Mouse (Mus musculus): ENCODE data around the gene Got2.
"Not testable (repeated sequence)": the region's sequence is repeated elsewhere in the genome, so short reads cannot be mapped to it uniquely, and the experiment has no call there.

Got2 gene

DNA sequence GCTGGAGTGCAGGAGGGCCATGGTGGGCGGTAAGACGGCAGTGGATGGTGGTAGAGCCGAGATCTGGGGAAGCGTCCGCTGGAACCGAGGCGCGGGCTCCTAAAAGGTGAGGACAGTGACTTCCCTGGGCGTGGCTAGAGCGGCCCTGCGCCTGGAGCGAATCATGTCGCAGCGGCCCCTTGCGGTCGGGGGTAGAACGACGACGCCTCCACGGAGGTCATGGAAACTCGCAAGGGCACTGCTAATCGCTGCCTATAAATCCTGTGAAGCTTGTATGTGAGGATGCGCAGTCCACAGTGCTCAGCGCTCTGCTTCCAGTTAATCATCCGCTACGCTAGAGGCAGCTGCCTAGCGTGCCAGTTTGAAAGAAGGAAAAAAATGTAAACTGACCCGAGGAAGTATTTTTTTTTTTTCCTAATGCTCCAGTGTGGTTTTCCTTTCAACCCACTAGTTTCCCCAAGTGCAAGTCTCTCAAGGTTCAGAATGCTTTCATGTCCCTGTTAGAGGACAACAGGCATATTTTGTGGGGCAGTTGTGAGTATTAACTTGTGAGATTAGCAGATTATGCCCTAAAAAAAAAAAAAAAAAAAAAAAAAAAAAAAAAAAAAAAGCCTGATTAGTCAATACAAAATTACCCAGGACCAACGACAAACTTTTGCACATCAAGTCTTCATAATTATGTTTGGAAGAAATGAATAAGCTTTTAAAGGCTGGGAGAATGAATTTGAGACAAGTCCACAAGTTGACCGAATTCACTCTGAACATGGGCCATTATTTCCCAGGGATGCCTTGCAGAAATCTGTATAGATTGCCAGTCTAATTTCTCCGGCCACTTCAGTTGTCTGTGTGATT is at the start of gene Got2:
Got2 (minus strand) TSS at position 263 of the 852 bp plus-strand sequence.
- peak; percentile 91 for DNase-seq

DNA sequence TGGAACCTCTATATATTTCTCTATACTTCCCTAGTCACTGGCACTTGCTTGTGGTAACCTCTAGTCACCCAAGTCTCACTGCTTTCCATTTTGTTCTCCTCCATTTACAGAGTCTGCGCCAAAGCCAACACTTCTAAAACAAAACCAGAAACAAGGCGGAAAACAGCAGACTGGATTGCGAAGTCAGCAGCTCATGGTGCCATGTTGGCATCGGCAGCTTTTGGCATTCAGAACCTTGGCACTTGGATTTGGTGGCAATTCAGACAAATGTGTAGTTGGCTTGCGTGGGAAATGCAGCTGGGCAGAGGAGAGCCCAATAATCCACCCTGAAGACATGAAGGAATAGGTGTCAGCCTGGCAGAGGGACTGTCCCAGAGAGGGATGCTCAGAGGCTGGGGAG is 44.5 kb upstream of the Got2 start:
- no peak for DNase-seq

DNA sequence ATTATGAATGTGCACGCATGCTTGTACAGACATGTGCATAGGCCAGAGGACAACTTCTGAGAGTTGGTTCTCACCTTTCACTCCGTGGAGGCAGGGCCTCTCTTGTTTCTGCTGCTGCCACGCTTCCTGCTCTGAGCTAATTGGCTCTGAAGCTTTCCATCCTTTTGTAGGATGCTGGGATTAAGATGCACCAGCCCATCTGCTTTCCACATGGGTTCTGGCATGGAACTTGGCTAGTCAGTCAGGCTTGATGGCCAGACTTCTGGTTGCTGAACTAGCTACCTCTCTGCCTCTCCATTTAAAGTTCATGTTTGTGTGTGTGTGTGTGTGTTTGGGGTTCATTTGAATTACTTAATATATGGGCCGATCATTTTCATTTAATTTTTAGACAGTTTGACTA is 41.5 kb upstream of the Got2 start:
- no peak for DNase-seq

DNA sequence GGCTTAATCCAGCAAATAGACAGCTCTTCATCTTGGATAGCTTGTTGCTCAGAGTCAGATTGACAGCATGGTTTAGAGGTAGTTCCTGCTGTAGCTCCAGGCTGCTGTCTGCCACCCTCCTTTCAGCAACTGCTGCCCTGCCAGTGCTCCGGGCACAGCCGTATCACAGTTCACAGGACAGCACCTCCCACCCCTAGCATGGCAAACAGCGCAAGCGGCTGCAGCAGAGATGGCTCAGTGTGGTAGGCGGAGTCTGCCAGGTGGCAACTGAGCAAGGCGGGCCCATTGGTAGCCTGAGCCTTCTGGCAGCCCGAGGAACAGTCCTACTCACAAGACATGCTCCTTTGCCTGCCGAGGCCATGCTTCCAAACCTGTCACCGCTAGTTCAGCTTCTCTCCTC is 27.8 kb upstream of the Got2 start:
- peak; percentile 15 for DNase-seq

DNA sequence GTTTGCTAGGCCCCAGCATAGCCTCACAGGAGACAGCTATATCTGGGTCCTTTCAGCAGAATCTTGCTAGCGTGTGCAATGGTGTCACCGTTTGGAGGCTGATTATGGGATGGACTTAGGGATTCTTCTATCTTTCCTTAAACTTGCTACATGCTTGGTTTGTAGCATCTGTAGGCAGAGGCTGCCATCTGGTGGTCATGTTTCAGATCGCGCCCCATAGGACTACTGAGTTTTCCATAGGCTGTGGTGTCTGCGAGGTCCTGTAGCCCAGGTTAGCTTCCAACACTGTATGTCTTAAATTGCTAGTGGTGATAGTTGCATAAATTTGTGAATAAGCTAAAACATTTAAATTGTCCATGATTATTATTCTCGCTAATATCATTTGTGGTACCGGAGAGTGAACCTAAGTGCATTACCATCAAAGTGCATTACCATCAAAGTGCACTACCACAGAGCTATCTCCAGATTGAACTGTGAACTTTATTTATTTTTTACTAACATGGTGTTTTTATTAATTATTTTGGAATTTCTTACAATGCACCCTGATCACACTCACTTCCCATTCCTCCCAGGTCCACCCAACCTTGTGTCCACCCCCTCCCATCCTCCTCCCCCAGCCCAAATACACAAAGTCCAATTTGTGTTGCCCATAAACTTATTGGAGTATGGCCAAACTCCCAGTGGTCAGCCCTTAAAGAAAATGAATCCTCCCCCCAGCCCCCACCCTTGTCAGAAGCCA is 26.7 kb upstream of the Got2 start:
- DNase-seq = peak; percentile 62

DNA sequence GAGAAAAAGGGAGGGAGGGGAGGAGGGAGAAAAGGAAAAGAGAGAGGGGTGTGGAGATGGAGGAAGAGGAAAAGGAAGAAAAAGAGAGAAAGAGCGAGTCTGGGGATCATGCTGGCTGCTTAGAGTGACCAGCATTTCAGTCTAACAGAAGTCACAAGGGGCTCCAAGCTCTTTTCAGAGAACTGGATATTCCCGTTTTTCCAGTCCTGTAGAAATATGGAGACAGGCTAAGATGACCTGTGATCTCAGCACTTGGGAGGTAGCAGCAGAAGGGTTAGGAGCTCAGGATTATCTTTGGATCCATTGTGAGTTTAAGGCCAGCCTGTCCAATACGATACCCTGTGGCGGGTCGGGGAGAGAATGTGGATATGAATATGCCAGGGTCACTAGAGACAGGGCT is 22.9 kb upstream of the Got2 start:
- no peak for DNase-seq

DNA sequence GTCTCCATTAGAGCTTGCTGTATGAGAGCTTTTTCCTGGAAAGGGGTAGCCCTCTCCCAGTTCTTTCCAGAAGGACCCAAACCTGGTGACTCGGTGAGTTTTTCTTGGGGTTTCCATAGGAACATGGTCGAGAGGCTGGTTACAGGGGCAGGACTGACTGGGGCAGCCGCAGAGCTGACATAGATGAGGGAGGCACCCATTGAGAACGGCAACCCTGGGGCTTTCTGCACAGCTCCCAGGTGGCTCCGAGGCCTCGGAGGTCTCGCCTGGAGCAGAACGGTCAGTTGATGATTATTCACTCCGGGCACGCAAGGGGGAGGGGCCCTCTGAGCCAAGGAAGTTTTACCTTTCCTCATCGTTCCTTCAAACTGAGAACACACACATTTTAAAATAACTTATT is 19.5 kb upstream of the Got2 start:
- no peak for DNase-seq

DNA sequence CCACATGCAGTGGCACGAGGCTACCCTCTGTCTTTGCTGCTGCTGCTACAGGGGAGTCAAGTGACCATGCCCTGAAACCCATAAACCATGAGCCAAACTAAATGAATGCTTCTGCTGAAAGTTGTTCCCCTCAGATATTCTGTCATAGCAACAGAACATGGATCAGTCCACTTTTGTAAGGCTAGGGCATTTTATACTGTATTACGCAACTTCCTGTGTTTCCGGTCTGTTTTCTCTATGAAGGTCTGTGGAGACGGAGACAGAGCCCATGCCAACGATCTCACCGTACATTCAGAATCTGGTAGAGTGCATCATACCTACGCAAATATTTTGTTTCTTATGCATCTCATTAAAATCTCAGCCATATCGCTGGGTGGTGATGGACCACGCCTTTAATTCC is 18.4 kb upstream of the Got2 start:
- no peak for DNase-seq

DNA sequence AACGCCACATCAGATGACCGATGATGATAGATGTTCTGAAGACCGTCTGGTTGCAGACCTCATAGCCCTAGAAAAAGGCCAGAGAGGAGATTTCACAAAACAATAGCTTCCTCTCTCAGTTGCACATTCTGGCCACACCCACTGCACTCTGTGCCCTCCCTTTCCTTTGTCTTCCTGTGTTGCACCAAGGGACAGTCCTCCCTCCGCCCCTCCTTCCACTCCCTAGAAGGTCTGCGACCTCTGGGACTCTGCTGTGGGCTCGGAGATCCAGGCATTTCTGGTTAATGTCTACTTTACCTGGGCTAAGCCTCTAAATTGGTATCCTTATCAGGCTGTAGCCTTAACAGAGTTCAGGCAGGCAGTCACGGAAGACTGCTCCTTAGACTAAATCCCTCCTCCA is 13.5 kb upstream of the Got2 start:
- no peak for DNase-seq

DNA sequence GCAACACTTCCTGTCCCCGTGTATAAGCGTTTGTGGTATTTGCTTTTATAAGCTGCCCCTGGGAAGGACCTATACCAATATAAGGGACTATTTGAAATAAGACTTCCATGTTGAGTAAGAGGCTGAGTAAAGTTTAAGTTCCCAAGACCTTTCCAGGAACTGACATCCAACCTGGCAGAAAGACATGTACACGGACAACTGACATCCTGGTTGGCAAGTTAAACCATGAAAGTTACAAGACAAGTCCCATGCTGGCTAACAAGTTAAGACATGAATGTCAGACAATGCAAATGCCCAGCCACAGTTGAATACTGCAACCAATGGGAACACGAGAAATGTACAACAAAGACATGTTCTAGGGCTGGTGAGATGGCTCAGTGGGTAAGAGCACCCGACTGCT is 5.4 kb upstream of the Got2 start:
- DNase-seq = no peak

DNA sequence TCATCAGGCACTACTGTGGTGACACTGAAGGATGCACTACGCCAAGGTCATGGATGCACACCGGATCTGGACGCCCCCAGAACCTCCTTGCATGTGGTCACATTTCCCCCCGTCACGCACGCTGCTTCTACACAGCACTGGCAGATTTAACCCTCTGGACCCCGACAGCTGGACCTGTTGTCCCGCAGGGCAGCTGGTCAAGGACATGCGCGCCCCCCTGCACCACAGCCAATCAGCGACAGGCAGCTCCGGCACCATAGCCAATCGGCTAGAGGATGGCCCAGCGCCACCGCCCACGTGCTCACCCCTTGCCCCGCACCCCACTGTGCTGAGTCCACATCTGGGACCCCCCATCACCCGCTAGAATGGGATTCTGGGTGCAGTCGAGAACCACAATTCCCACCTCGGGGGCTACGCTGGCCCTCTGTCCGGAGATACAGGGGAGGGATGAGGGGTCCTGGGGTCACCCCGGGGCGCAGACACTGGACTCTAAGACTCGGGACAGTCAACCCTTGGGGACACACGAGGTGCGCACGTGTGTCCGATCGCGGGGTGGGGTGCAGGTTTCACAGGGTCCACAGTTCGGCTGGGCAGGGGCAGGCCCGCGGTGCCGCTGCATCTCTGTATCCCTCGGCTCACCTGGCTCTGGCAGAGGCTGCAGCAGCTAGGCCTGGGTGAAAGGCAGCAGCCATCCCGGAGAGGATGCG is 616 bp downstream of the Got2 start:
- peak; percentile 90 for DNase-seq

DNA sequence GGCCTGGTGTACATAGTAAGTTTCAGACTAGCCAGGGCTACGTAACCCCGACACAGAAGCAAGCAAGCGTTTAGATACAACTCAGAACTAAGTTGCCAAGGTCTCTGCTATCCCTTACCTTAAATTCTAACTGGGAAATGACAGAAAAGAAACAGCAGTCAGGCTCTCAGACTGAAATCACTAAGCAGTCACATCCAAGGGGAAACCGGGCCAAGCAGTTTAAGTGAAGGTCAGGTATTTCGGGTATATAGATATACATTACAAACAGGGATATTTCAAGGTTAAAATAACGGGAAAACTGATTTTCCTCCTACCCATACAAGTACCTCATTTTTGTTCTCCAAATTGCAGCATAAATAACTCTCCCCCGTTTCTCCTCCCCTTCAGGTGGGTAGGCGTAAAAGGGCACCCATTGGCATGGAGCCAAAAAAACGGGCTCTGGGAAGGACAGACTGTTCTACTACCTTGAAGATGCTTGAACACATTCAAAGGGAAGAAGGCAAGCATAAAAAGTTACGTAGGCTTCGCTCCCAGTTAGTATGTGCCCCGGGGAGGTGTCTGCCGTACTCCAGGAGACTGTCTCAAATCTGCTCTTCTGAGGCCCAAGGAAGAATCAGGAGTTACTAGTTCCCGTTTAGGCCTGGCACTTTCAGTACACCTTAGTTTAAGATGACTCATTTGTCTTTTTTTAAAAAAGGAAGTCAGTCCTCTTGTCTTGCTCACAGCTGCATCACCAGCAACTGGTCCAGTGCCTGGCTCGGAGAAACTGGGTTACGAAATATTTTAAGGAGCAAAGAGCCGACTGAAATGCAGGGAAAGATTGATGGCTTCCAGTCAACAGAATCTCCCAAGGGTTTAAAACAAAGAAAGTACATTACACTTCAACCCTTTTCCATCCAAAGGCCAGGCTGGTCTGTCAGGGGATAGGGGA is 1.4 kb downstream of the Got2 start:
- peak; percentile 47 for DNase-seq

DNA sequence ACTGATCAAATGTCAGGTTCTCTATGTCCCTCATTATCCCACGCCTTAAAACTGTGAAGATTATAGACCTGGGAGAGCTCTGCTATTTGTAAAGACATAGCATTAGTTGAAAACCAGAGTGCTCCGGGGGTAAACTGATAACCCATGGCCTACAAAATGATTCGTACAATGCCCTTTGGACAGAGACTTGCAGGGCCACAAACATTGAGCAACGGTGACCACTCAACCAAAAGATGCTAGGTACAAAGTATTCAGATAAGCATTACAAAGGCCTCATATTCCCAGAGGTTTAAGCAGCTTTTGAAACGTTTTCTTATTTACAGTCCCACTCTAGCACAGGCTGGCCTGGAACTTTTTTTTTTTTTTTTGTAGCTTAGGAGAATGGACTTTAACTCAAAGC is 2.4 kb downstream of the Got2 start:
- DNase-seq = no peak

DNA sequence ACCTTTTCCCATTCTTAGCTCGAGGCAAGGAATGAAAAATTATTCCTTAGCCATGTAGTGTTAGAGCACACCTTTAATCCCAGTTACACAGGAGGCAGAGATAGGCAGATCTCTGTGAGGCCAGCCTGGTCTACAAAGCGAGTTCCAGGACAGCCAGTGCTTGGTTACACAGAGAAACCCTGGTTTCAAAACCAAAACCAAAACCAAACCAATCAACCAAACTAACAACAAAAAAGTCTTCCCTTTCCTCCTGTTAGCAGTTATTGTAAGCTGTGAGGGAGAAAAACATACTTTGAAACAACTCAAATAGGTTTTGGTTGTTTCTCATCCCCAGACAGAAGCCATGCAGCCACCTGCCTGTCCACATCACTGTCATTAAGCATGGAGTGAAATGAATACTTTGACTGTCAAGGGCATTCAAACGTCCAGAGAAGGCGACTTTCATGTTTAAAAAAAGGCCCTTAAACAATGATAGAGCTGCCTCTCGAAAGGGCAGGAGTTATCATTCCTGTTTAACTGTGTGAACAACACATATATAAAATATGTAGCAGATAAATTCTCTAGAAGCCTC is 3.0 kb downstream of the Got2 start:
- DNase-seq = no peak

DNA sequence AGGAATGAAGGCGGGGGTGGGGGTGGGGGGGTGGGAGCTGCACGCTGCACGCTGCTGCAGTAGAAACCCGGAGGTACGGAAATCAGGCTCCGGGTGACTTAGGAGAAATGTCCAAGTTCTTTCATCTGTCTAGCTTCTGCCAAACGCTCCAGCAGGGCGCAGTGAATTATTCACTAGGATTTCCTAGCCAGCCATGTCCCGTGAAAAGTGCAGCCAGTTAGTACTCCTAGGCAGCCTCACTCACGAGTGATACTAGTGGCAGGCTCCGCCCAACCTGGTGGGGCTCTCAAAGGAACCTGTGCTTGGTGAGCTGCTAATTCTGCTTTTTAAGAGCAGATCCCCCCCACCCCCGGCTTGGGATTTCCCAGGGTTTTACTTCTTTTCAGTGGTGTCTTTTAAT is 3.9 kb downstream of the Got2 start:
- DNase-seq = no peak

DNA sequence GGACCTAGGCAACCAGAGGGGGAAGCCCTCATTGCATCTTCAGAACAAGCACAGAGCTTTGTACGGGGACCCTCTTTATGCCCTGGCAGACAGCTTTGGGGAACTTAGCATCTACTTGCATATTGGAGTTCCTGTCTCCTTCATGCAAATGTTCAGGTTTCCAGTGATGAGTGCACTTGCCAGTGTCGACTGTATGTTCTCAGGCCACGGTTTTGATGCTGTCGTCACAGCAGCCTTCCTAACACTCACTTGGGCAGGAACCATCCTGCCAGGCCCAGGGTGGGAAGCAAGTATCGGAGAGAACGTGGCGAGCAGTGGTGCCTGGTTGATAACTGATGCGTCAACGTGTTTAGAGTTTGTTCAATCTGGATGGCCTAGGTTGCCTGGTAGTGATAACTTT is 6.2 kb downstream of the Got2 start:
- no peak for DNase-seq

DNA sequence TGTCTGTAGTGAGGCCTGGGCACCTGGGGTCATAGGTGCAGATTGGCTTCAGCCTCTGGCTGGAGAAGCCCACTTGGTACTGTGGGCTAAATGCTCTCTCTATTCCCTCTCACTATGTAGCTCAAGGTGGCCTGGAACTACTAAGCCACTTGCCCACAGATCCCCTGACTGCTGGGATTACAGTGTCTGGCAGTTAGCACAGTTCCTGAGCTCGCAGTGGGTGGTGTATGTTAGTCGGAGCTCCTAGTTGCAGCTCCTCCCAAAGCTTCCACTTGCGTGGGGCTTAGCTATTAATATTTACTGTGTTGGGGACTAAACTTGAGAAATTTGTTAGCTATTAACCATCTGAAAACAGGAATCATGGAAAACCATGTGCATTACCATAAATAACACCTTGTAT is 6.8 kb downstream of the Got2 start:
- no peak for DNase-seq

DNA sequence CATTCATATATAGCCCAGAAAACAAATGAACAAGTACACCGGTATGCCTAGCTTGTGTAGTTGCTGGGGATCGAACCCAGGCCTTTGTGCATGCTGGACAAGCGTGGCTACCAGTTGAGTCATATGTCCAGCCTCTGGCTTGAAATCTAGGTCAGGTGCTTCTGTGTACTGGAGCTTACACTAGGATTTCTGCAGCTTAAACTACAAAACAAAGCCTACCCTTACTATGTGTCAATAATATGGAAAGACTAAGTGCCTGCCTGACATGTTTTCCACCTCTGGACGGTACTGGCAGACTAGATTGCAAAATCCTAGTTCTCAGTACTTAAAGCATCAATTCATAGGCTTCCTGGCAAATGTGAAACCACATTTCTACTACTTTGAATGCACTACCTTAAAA is 8.5 kb downstream of the Got2 start:
- no peak for DNase-seq

DNA sequence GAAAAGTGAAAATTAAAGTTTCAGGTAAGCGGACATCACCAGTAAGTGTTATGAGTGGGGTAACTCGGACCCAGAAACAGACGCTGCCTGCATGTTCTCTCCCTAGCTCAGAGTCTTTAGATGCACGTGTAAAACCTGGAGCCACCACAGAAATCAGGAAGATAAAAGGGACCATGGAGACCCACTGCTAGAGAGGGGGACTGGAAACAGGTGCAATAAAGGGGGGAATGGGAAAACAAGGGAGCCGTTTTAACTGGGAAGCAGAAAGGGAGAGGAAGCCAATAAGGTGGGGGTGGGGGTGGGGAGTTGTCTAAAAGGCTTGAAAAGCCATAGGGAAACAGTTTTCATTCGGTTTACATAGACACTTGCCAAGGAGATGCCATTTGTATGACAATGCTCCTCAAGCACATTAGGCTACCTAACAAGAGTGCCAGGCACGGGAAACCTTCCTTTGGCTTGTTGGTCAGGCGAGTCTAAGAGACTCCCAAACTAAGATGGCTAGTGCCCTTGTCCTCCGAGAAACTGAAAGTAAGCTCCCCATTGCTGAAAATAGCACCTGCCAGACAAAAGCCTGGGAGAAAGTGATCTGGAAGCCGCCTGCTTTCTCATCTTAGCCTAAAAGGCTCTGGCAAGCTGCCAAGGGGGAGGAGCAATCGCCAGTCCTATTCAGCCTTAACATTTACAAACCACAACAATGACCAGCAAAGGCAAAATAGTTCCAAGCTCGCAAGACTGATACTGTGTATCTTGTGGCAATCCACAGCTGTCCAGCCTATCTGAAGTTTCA is 10.0 kb downstream of the Got2 start:
- DNase-seq = no peak

DNA sequence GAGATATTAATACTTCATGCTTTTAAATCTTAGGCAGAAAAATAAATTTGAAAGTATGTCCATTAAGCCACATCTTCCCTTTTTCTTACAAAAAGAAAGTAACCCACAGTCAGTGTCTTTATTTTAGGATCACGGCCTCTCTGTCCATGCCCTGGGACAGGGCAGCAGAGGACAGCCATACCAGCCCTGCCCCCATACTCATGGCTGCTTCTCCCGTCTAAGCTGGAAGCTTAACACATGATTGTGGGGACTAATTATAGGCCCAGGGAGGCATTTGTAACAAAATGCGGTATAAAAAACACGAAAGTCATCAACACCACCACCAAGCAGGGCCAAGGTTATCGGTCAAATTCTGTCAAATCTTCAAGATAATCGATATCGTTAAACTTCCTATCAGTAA is 13.1 kb downstream of the Got2 start:
- DNase-seq = no peak

DNA sequence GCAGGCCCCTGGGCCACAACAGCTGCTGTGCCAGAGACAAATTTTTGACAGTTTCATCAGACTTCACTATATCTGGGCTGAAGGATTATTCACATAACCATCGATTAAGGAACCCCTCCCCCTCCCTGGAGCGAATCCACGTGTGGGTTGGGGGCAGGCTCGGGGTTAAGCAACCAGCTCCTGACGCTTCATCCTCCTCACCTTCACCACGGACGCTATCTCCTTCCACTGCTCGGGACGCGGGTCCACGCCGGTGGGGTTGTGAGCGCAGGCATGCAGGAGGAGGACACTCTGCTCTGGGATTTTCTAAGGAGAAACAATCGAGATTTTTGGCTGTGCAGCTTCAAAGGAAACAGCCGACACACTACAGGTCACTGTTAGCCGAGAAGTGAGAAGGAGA is 16.7 kb downstream of the Got2 start:
- no peak for DNase-seq

DNA sequence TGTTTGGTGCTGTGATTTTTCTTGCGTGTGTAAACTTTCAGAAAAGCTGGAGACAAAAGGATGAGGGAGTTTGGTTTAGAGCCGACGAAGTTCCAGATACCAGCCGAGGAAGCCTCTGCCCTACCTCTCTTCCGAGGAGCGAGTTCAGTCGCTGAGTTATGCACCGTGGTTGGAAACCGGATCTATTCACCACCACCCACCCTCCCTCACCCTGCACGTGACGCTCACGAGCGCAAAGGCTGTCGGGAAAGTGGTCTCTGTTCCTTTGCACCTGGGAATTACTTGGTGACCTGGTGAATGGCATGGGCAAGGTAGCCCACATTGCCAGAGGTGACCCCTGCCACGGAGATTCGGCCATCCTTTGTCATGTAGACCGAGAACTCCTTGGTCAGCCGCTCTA is 23.5 kb downstream of the Got2 start:
- DNase-seq = not testable (repeated sequence)
